Mouse (Mus musculus) heart, postnatal 0 days (tissue): ENCODE data around the gene Fuca1.

Source experiments
- CTCF ChIP-seq: IDR thresholded peaks from 2 replicates; pipeline ENCODE4 v1.5.1; 2016; ENCODE audit warnings: antibody characterized with exemption, control low read depth, low read depth
- EP300 ChIP-seq: IDR thresholded peaks from 2 replicates; pipeline ENCODE4 v1.6.1; 2016; ENCODE audit warnings: antibody characterized with exemption, low read depth

DNA sequence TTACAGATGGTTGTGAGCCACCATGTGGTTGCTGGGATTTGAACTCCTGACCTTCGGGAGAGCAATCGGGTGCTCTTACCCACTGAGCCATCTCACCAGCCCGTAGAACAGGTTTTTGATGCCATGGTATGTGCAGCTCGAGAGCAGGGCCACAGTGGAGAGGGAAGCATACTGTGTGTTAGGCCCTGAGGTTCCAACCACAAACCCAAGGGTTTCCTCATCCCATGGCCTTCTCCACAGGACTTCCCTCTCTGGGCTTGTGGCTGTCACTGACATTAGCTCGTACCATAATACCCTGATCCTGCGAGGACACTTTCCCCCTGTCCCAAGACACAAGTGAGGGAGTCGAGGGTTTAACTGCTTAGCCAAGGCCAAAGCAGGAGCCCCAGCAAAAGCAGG is 21.5 kb upstream of the Fuca1 start:
- TF ChIP-seq CTCF (no peak), EP300 (no peak)
